Mouse (Mus musculus) embryonic fibroblast, embryonic 13.5 days (primary cell): ENCODE measurements at regions not wholly inside any gene's neighbourhood (a gene's known extent, or its start where the extent isn't known, plus 50 kb on each side); places are given as distances from the start of the nearest gene placed in this dataset.

Experiments used
- CTCF ChIP-seq: IDR thresholded peaks from 2 replicates; pipeline ENCODE4 v1.5.1; 2011; ENCODE audit warnings: mild to moderate bottlenecking, control low read depth, low read length, moderate library complexity, borderline replicate concordance; ENCODE audit not compliant: insufficient read depth
- POLR2A ChIP-seq: IDR thresholded peaks from 2 replicates; pipeline ENCODE4 v1.6.1; 2011; ENCODE audit warnings: low read depth, mild to moderate bottlenecking, control low read depth, low read length, moderate library complexity

- no peak for TF ChIP-seq CTCF
- TF ChIP-seq POLR2A = no peak
These were observed 310.9 kb downstream of the Dnajb9 start for GRCm38 (mm10) chr12:43899273-43899672.
